Mouse (Mus musculus) heart, adult 2 months (tissue): ENCODE data around the gene Spin4.

Source experiments
- CTCF ChIP-seq: fragments of 200-600 bp; IDR thresholded peaks from 2 replicates; pipeline ENCODE4 v1.8.1; 2022; ENCODE audit warnings: antibody characterized with exemption, mild to moderate bottlenecking, moderate library complexity
- EP300 ChIP-seq: fragments of 200-500 bp; IDR thresholded peaks from 2 replicates; pipeline ENCODE4 v1.6.1; 2011; ENCODE audit warnings: low read depth, low read length, control low read depth; ENCODE audit not compliant: insufficient read depth
- POLR2A ChIP-seq: fragments of 200-500 bp; IDR thresholded peaks from 2 replicates; pipeline ENCODE4 v1.6.1; 2011; ENCODE audit warnings: mild to moderate bottlenecking, low read depth, low read length, control low read depth; ENCODE audit not compliant: insufficient read depth

DNA sequence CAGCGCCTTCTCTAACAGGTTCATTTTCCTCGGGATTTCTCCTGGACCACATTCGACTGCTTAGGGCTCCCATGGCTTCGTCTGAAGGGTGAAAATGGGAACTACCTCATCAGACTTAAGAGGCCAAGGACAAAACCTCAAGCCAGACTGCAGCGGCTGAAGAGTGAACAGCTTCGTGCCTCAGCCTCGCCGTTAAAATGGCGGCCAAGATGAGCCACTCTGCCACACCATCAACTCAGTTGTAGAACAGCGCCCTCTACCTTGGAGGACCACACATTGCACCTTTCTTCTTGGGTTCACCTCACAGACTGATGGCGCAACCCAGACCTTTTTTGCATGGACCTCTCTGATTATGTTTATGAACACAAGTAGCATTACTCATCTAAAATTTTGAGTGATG lies 27.6 kb downstream of the Spin4 start:
- TF ChIP-seq CTCF (no peak), POLR2A (no peak), EP300 (no peak)
